Mouse (Mus musculus) brain, embryonic 14.5 days (tissue): ENCODE measurements around the gene Nupr1.

Experiments used
- CTCF ChIP-seq: fragments of 200-500 bp; IDR thresholded peaks from 2 replicates; pipeline ENCODE4 v1.5.1; 2012; ENCODE audit warnings: inconsistent platforms, mild to moderate bottlenecking, moderate library complexity, borderline replicate concordance; ENCODE audit not compliant: insufficient read depth, insufficient read length; ENCODE audit errors: extremely low read depth
- POLR2A ChIP-seq: fragments of 200-500 bp; IDR thresholded peaks from 2 replicates; pipeline ENCODE4 v1.6.1; 2012; ENCODE audit warnings: mild to moderate bottlenecking, inconsistent platforms, borderline replicate concordance; ENCODE audit not compliant: poor library complexity, insufficient read depth, insufficient read length, severe bottlenecking; ENCODE audit errors: extremely low read depth

DNA sequence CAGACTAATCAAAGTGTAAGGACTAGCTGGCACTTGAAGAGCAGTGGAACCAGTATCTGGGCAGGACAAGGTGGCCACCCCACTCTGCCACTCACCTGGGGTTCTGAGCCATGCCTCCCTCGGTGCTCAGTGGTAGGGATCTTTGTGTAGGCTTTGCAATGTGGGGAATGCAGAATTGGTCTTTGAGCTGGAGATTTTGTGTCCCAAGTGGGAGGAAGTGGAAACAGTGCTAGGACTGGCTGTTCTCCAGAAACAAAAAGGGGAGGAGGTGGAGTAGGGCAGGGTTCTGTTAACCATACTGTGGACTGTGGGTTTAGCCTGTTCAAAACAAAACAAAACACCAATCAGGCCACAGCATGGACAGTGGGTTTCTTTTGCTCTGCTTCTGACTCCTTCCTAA is 45.5 kb upstream of the Nupr1 start, which contains the start of gene Sult1a1:
- TF ChIP-seq POLR2A (no peak), CTCF (no peak)
